8 mouse cellular contexts compared by ENCODE assay signal in the genomic region with DNA sequence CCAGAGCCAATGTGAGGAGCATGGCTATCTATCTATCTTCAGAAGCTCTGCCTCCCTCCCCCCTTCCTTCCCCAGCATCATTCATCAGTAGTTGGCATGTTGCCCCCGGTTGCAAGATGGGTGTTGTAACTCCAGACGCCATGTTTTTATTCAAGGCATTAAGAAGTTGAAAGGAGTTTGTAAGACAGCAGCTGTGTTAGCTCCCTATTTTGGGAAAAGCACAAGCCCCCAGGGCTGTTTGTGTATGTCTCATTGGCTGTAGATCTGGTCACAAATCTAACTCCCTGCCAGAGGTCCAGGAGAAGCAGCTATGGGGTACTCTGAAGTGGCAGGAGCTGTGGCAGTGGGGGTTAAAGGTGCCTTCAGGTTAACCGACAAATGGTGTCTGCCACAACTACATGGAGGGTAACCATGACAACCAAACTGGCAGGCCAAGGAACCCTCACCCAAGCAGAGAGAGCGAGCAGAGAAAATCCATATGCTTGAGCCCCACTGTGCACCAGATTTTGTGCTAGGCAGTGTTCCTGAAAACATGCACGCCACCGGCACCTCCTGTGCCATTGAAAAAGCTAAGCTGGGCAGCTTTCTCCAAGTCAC.
DNase-seq lines count a peak whose midpoint lies in the region; ATAC-seq and TF ChIP-seq lines count a peak whose summit lies in the region.
"Had no signal": no experiment of that assay in that cellular context is flagged by ENCODE, and none has a peak within 500 bp of the region (broad histone marks: within the 10 kb centered on the region; RNA-seq: fewer than 3 reads in every experiment).

No protein-coding gene starts in this region.

- no peak for TF ChIP-seq EP300 in lung, postnatal 0 days (IDR thresholded peaks at IDR 0.05)

- H3K4me3 ChIP-seq in lung, postnatal 0 days (ENCODE audit: low read depth, low read length) = no peak overlapping the region
- no peak overlapping the region for H3K4me3 ChIP-seq in lung, adult 2 months (replicated peaks; ENCODE audit: extremely low read depth, low read depth, low read length)
- no peak overlapping the region for H3K4me3 ChIP-seq in stomach, embryonic 15.5 days (replicated peaks)
- H3K4me3 ChIP-seq: neural tube, embryonic 12.5 days had no signal

- no peak for TF ChIP-seq POLR2A in lung, adult 2 months (IDR thresholded peaks at IDR 0.05; ENCODE audit: borderline replicate concordance, extremely low read depth, low read depth, low read length)

- no peak for TF ChIP-seq CTCF in lung, postnatal 0 days (IDR thresholded peaks at IDR 0.05)
- TF ChIP-seq CTCF in lung, adult 2 months (IDR thresholded peaks at IDR 0.05; ENCODE audit: insufficient read depth, low read length) = no peak

- peak; percentile 66 for ATAC-seq in lung, postnatal 0 days
- no peak for ATAC-seq in stomach, embryonic 15.5 days (ENCODE audit: insufficient read depth, low FRiP score, low read depth)

- peak; percentile 67 for DNase-seq in lung, postnatal 0 days (ENCODE audit: low spot score)
- DNase-seq in lung, adult 2 months = no peak
- DNase-seq in cerebellum, postnatal 14 days = peak; percentile 75 to 82
- DNase-seq in left cerebral cortex, postnatal 10 days (ENCODE audit: extremely low spot score in 1 of 2, low spot score in 2 of 2) = peak; percentile 52 to 59
- DNase-seq in ovary, adult 18-20 months (ENCODE audit: low spot score) = no peak
- DNase-seq in retina, embryonic 14.5 days (ENCODE audit: low spot score) = no peak

- no peaks in the 10 kb centered on the region for H3K27me3 ChIP-seq in lung, postnatal 0 days (replicated peaks; ENCODE audit: insufficient read depth, low read length)
- no peaks in the 10 kb centered on the region for H3K27me3 ChIP-seq in stomach, embryonic 15.5 days (replicated peaks)
- H3K27me3 ChIP-seq: neural tube, embryonic 12.5 days had no signal

- no peak overlapping the region for H3K27ac ChIP-seq in lung, postnatal 0 days (ENCODE audit: low read length)
- H3K27ac ChIP-seq in stomach, embryonic 15.5 days = peak overlapping the region; percentile 51; the same call in 1 of the 2 replicates
- H3K27ac ChIP-seq: neural tube, embryonic 12.5 days had no signal

- no peaks in the 10 kb centered on the region for H3K9me3 ChIP-seq in lung, postnatal 0 days (ENCODE audit: low read length)
- no peaks in the 10 kb centered on the region for H3K9me3 ChIP-seq in stomach, embryonic 15.5 days
- H3K9me3 ChIP-seq: neural tube, embryonic 12.5 days had no signal

- intact Hi-C loops in left cerebral cortex, postnatal 10 days (cut with DNase I) = loop anchor here (5.0 to 10.0 kb wide), 2 partner anchors 286 to 378 kb away; a partner anchor contains a TSS

- no peaks in the 10 kb centered on the region; the same call in 1 of the 2 replicates for H3K4me1 ChIP-seq in lung, postnatal 0 days (ENCODE audit: insufficient read depth, low read depth, low read length)
- H3K4me1 ChIP-seq in lung, adult 2 months (ENCODE audit: control insufficient read depth, insufficient read depth, low read length) = peaks cover 3% of the 10 kb centered on the region; the same call in 1 of the 2 replicates
- peaks cover 9% of the 10 kb centered on the region; the same call in 1 of the 2 replicates for H3K4me1 ChIP-seq in stomach, embryonic 15.5 days

- no peak overlapping the region for H3K4me2 ChIP-seq in lung, postnatal 0 days (replicated peaks; ENCODE audit: low read depth, low read length)
- H3K4me2 ChIP-seq in stomach, embryonic 15.5 days = no peak overlapping the region
- H3K4me2 ChIP-seq: neural tube, embryonic 12.5 days had no signal

- no peak overlapping the region for H3K9ac ChIP-seq in lung, postnatal 0 days (replicated peaks; ENCODE audit: low read depth)
- H3K9ac ChIP-seq in stomach, embryonic 15.5 days = no peak overlapping the region
- H3K9ac ChIP-seq: neural tube, embryonic 12.5 days had no signal

- H3K36me3 ChIP-seq in lung, postnatal 0 days (ENCODE audit: insufficient read depth, low read length) = no peaks in the 10 kb centered on the region
- H3K36me3 ChIP-seq in stomach, embryonic 15.5 days = no peaks in the 10 kb centered on the region
- H3K36me3 ChIP-seq: neural tube, embryonic 12.5 days had no signal

- WGBS in lung, postnatal 0 days = 53% methylated on average over 6 of the region's 6 CpGs
- 76% methylated on average over 6 of the region's 6 CpGs for WGBS in lung, adult 2 months
- 42% methylated on average over 6 of the region's 6 CpGs for WGBS in stomach, embryonic 15.5 days

Comparison
In these comparisons a context has a peak if more than half of its experiments do, and no peak if none do; other contexts are left out.
1. DNase-seq: peak in lung, postnatal 0 days (single experiment), cerebellum, postnatal 14 days (2 of 2) and left cerebral cortex, postnatal 10 days (2 of 2); none in lung, adult 2 months (single experiment), ovary, adult 18-20 months (single experiment) and retina, embryonic 14.5 days (single experiment).